Mouse (Mus musculus): ENCODE data around the gene Uggt1. TPM values are rescaled to one million over a fixed set of nuclear protein-coding genes. Genes with fewer than 3 reads are reported as not detected.
A peak's percentile ranks its signal among the peaks of the same experiment; 100 is the strongest.

Uggt1 gene
- total RNA-seq, 2 experiments from 2014 or later = 54.7 to 56.0 TPM

DNA sequence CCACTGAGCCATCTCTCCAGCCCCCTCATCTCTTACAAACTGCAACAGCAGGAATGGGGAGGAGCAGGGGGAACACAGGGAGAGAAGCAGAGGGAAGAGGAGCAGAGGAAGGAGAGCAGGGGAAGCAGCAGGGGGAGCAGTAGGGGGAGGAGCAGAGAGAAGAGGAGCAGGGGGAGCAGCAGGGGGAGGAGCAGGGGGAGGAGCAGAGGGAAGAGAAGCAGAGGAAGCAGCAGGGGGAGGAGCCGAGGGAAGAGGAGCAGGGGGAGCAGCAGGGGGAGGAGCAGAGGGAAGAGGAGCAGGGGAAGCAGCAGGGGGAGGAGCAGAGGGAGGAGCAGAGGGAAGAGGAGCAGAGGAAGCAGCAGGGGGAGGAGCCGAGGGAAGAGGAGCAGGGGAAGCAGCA lies 14.1 kb upstream of the Uggt1 start:
- intact Hi-C loops (cut with DNase I) = no loop called here

GRCm38 (mm10) chr1:36257276-36257675 lies 12.8 kb upstream of the Uggt1 start:
- no peak for DNase-seq
- intact Hi-C loops (cut with DNase I) = no loop called here

More for the DNA sequence above, 14.1 kb upstream of the Uggt1 start:
- no peak for DNase-seq

- intact Hi-C loops (cut with DNase I) = no loop called here
- DNase-seq = no peak
Measured at GRCm38 (mm10) chr1:36255871-36256640, 11.5 kb upstream of the Uggt1 start.

DNA sequence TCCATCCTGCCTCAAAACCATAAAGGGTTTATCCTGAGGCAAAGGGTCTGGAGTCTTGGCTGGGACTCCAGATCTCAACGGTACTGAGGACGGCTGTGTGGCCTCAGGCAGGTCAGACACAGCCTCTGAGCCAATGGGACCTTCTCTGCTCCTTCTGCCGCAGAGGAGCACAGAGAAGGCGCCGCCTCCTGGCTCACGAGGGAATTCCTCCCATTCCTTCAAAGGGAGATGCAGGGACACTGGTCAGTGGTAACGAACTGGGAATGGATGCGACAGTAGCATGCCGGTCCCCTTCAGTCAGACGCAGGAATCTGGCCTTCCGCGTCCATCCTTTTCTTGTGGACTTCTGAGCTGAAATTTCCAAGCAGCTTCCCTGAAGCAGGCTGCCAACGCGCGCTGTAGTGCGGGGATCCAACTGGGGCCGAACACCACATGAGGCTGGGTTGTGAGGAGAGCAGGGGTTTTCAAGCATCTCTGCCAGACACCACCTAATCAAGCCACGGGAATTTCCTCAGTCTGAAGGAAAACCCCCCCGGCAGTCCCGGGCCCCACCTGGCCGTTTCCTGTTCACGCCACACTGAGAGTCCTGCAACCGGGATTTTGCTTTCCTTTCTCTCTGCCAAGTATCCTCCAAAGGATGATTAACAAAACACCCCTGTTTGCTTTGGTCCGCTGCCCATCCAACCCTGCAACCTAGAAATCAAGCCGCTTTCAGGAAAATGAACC lies 10.3 kb upstream of the Uggt1 start:
- DNase-seq = peak; percentile 39
- intact Hi-C loops (cut with DNase I) = no loop called here

DNA sequence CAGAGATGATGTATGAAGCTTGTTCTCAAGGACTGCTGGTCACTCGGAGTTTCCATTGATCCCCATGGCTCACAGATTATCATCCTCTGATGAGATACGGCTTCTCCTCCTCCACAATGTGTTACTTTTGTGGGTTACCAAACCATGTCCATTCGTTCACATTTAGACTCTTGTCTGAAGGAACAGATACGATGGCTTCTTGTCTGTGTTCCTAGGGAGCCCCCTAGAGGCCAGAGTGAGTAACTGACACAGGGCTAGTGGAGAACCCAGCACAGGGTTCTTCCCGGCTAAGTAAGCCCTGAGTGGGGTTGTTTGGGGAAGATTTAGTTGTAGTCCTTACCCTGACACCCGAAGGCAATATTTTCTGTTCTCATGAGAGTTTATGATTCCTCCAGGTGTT lies 8.3 kb upstream of the Uggt1 start:
- intact Hi-C loops (cut with DNase I) = no loop called here
- DNase-seq = peak; percentile 63

- intact Hi-C loops (cut with DNase I) = no loop called here
- DNase-seq = no peak
Measured at GRCm38 (mm10) chr1:36251426-36251825, 6.9 kb upstream of the Uggt1 start.

DNA sequence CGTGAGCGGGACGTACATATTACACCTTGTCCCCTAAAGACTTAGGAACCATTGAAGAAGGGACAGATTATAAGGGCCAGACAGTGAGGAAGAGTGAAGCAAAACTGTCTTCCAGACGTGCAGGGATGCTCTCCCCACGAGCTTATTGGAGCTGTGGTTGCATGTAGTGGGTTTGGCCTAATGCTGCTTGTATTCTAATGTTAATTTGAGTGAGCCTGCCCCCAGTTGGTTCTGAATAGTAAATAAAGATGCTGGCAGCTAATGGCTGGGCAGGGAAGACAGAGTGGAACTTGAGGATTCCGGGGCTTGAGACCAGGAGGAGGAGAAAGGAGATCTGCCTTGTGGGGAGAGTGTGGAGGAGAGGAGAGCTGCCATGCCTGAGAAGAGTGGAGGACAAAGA lies 2.2 kb upstream of the Uggt1 start:
- intact Hi-C loops (cut with DNase I) = no loop called here

GRCm38 (mm10) chr1:36244828-36245215 lies 302 bp upstream of the Uggt1 start:
- no peak for DNase-seq
- intact Hi-C loops (cut with DNase I) = no loop called here

More for the DNA sequence above, 2.2 kb upstream of the Uggt1 start:
- DNase-seq = no peak

GRCm38 (mm10) chr1:36243447-36244057 lies 968 bp downstream of the Uggt1 start:
- no peak for DNase-seq
- intact Hi-C loops (cut with DNase I) = no loop called here

- no peak for DNase-seq
- intact Hi-C loops (cut with DNase I) = no loop called here
Measured at GRCm38 (mm10) chr1:36241903-36242429, 2.6 kb downstream of the Uggt1 start.

- DNase-seq = no peak
- intact Hi-C loops (cut with DNase I) = no loop called here
Measured at GRCm38 (mm10) chr1:36240176-36240575, 4.3 kb downstream of the Uggt1 start.

DNA sequence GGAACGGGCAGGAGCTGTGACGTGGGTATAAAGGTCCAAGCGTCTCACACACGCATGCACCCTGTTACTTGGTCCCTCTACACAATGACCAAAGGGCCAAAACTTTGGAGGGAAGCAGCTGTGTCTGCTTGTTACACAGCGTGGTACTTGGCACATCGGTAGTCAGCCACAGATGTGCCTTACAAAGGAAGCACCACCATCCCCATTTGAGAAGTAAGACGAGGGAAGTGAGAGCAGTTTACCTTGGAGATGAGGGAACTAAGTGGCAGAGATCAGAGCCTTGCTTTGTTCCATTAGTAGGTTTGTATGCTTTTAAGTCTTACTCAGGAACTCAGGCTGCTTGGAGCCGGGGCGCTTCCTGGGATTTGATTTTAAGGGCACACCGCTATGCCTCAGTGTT lies 5.1 kb downstream of the Uggt1 start:
- no peak for DNase-seq
- intact Hi-C loops (cut with DNase I) = no loop called here

- intact Hi-C loops (cut with DNase I) = no loop called here
- DNase-seq = no peak
Measured at GRCm38 (mm10) chr1:36235855-36236254, 8.7 kb downstream of the Uggt1 start.

GRCm38 (mm10) chr1:36235057-36235639 lies 9.4 kb downstream of the Uggt1 start:
- DNase-seq = no peak
- intact Hi-C loops (cut with DNase I) = no loop called here

DNA sequence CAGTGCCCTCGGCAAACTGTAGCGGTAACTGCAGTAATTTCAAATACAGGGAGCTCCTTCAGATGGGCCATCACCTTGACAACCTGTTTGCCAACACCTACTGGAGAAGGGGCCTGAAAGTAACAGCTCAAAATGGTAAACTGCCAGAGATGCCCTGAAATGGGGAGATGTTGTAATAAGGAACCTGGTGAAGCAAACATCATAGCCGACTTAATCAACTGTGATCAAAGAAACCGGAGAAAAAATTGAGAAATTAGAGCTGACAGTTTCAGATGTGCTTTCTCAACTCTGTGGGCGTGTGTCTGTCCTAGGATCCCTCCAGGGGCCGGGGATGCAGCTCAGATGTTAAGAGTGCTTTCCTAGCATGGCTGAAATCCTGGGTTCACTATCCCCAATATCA lies 11.3 kb downstream of the Uggt1 start:
- DNase-seq = no peak
- intact Hi-C loops (cut with DNase I) = no loop called here

DNA sequence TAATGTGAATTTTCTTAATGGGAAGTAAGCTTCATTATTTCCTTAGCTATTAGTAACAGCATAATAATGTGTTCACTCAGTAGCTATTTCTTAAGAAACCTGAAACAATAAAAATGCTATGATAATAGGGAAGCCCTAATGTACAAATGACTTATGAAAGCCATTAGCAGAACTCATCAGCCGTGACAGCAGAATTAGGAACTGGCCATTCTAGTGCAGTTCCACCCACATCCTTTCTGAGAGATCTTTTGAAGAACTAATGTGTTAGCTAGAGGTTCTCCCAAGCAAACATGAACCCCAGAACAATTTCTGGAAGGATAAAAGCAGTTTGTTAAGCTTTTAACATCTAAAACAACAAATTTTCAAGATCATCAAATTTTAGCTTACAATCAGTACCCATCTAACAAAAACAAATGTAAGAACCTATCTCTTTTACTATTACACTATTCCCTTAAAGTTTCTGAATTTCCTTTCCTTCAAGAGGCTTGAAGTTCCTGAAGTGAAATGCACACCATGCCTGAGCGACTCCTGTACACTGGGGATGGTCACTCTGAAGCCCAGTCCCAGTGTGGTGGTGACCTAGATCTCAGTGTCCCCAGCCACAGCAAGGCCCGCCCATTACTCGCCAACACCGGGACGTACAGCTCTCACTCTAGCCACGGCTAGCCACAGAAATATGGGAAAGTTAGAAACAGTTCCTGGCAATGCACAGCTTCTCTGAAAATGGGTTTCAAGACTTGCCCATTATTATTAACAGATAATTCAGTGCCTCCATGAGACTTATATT lies 13.4 kb downstream of the Uggt1 start:
- intact Hi-C loops (cut with DNase I) = no loop called here
- DNase-seq = no peak

- intact Hi-C loops (cut with DNase I) = no loop called here
- no peak for DNase-seq
Measured at GRCm38 (mm10) chr1:36228461-36228860, 16.1 kb downstream of the Uggt1 start.

- no peak for DNase-seq
- intact Hi-C loops (cut with DNase I) = no loop called here
Measured at GRCm38 (mm10) chr1:36224648-36225047, 19.9 kb downstream of the Uggt1 start.

DNA sequence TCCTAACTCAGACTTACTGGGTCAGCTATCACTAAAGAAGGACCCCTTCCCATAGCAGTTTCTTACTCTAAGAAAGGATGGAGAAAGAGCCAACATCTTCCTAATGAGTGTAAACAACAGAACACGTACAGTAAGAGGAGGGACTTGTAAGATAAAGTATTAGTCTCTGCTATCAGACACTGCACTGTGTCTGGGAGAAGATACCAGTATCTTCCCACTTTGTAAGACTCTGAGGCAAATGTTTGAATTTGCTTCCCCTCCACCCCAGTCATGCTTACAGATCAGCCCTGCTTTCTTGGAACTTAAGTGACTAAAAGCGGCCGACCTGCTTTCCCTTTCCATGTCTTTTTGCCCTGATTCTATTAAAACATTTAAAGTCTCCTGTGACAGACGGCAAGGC lies 30.2 kb downstream of the Uggt1 start:
- intact Hi-C loops (cut with DNase I) = no loop called here
- no peak for DNase-seq

DNA sequence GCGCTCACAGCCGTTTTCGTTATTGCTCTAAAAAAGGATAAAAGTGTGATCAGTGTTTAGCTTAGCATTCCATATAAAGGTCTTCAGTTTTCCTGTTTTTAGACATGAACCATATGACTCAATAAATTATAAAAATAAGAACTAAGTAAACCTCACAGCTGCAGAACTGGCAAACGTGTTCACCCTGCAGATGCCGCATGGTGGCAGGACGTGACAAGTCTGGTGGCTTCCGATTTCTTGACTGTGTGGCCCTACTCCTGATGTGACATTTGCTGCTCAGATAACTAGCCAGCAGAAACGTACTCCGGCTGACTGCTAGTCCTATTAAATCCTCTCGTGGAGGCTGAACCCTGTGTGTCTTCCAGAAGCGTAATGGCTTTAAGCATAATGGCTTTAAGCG lies 42.8 kb downstream of the Uggt1 start:
- intact Hi-C loops (cut with DNase I) = no loop called here
- DNase-seq = no peak

All from left cerebral cortex, postnatal 4 days (tissue).